Mouse (Mus musculus) left cerebral cortex, postnatal 36 days (tissue): Measurements from ENCODE around the gene Ndst2. TPM values are rescaled to one million over a fixed set of nuclear protein-coding genes. Genes with fewer than 3 reads are reported as not detected.

ENCODE experiments used
- DNase-seq, 2 experiments: peaks; one replicate each; pipeline ENCODE4 v3.0.0; 2021 to 2022; ENCODE audit warnings: low spot score in 2 of 2, mixed read lengths in 1 of 2
- intact Hi-C: fragments of 180-260 bp; cut with DNase I; formaldehyde crosslinking; loops from one replicate; pipeline ENCODE4 v1.15.1; 2025
- total RNA-seq, 2 experiments: library from RNA; stranded (reverse); gene quantifications; 2 replicates each; pipeline ENCODE4 v1.2.3; 2021

Gene Ndst2
- total RNA-seq, 2 experiments from 2014 or later = 17.4 to 20.5 TPM

DNA sequence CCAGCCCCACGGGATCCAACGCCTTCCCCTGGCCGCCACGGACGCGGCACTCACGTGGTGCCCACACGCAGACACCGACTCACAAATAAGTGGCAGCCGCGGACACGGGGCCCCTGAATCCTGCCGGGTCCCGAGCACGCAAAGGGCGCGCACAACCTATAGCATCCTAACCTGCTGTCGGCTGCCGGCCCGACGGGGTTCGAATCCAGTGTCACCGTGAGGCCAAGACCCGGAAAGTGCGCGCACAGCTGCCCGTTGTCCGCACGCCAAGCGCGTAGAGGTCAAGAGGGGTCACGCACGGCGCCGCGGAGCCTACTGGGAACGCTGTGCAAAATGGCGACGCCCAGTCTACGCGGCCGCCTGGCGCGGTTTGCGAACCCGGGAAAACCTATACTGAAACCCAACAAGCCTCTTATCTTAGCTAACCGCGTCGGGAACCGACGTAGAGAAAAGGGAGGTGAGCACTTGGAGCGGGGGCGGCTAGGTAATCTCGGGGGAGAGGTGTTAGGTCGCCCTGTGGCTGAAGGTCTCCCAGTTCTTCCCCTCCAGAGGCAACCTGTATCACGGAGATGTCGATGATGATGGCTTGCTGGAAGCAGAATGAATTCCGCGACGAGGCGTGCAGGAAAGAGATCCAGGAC is 31.5 kb downstream of the Ndst2 start, which contains the start of gene Chchd1:
Gene Chchd1, plus strand, starts transcription at position 266 of the 641 bp plus-strand sequence.
- intact Hi-C loops = no loop called here
- DNase-seq = peak; percentile 92 to 94

DNA sequence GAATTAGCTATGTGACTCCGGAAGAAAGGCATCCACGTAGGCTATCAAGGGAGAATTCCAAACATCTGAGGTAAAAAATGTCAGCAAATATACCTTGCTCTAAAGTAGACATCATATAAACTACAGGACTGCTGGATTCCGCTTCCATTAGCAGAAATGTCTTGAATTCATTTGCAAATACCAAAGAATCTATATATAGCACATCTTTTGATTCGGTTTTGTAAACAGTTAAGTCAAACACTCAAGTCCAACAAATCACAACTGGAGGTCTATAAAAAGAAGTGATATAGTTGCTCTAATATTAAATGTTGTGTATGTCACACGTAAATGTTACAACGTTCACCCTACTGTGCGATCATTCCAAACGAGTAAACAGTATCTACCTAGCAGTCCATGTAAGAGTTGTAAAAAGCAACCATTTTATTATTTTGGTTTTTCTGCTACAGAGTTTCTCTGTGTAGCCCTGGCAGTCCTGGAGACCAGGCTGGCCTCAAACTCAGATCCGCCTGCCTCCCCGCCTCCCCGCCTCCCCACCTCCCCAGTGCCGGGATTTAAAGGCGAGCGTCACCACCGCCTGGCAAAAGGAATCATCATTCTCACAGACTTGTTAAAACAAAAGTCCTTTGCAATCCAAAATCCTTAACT is 32.1 kb downstream of the Ndst2 start:
- no peak for DNase-seq
- intact Hi-C loops = no loop called here

DNA sequence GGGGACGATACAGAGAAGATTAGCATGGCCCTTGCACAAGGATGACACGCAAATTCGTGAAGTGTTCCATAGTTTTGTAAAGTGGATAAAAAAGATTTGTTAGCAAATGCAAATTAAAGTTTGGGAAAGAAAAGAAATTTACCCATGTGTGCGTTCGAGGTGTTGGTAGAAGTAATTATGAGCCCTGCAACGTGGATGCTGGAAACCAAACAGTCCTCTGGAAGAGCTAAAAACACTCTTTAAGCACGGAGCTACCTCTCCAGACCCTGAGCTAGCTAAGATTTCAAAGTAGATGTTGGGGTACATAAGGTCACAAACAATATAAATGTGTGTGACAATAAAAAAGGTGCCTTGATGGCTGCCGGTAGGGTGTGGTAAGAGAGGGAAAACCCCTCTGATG is 32.8 kb downstream of the Ndst2 start:
- DNase-seq = no peak
- intact Hi-C loops = no loop called here

DNA sequence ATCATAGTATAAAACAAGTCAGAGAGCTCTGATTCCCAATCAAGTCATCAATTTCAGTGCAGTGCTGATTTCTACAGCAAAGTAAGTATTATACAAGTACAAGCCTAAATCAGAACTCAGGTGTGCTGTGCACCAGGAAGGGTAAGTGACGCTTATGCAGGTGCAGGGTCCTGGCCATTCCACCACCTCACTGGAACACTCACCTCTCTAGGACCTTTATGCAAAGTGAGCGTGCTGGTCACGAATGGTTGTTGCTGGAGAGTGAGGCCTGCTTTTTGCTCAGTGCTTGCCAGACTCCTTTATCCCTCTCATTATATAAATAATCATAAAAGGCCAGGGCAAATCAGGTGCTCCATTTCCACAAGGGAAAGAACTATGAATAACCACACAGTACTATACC is 34.0 kb downstream of the Ndst2 start:
- intact Hi-C loops = no loop called here

DNA sequence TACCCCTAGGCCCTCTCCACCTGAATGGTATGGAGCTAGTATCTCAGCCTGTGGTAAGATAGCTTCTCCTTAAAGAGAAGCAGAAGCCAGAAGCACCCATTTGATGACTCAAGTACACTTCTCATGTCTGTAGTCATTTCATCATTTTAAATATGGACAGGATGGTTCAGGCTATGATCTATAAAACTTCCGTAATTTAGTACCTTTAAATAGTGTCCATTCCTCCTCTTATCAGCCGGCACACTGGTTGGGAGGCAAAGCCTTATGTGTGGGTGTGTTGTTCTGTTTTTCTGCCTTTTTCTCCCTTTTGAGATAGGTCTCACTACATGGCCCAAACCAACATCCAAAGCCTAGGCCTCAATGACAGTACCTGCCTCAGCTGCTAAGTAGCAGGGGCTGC is 35.8 kb downstream of the Ndst2 start:
- intact Hi-C loops = no loop called here

More for the DNA sequence above, 34.0 kb downstream of the Ndst2 start:
- DNase-seq = no peak

DNA sequence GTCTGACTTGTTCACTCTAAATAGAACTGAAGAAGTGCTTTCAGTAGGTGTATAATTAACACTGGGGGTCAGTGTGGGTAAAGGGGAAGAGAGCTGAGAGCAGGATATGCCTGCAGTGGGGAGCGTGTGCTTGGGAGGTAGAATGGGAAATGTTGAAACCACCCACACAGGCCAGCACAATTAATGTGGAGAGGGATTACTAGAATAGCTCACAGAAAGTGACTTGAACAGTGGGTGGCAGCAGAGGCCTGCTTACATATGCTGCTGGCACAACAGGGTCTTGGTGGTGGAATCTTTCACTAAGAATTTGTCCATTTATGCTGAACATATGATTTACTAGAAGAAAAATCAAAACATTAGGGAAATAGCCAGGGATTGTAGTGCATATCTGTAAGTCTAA is 37.4 kb downstream of the Ndst2 start:
- peak in 1 of 2 experiments; percentile 32 for DNase-seq
- intact Hi-C loops = no loop called here

More for the DNA sequence above, 35.8 kb downstream of the Ndst2 start:
- no peak for DNase-seq

DNA sequence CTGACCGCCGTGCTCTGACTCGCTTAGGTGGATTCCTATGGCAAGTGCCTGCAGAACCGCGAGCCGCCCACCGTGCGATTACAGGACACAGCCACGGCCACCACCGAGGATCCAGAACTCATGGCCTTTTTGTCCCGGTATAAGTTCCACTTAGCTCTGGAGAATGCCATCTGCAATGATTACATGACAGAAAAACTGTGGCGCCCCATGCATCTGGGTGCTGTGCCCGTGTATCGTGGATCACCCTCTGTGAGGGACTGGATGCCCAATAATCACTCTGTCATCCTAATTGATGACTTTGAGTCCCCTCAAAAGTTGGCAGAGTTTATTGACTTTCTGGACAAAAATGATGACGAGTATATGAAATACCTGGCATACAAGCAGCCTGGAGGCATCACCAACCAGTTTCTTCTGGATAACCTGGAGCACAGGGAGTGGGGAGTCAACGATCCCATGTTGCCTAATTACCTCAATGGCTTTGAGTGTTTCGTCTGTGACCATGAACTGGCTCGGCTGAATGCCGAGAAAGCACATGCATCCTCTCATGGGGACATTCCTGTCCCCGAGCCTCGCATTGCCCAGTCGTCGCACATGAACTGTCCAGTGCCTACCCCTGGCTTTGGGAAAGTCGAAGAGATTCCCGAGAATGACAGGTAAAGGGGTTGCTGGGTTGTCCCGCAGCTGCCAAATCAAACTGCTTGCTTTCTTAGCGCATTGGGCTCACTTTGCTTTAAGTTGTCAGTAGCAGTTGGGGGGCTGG is 38.4 kb downstream of the Ndst2 start:
- no peak for DNase-seq
- intact Hi-C loops = no loop called here

DNA sequence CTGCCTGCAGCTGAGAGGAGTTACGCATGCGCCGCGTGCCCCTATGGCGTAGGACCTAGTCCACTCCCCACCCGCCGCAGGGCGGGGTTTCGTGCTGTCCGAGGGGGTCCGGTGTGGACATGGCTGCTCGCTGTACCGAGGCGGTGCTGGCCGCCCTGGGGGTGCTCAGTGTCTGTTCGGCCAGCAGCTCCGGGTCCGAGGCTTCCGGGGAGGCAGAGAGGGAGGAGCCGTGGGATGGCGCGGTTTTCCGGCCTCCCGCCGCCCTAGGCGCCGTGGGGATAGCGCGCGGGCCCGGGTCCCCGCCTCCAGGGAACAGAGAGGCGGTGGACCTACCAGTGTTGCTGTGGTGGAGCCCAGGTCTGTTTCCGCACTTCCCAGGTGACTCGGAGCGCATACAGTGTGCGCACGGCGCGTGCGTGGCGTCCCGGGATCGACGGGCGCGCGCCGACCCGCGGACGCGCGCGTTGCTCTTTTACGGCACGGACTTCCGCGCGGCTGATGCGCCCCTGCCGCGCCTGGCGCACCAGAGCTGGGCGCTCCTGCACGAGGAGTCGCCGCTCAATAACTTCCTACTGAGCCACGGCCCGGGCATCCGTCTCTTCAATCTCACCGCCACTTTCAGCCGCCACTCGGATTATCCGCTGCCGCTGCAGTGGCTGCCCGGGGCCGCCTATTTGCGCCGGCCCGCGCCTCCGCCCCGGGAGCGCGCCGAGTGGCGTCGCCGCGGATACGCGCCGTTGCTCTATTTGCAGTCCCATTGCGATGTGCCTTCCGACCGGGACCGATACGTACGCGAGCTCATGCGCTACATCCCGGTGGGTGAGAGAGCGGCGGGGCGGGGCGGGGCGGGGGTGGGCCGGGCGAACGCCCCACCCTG is 39.2 kb downstream of the Ndst2 start, which contains the start of gene Fut11:
Gene Fut11, plus strand, starts transcription at position 85 of the 877 bp plus-strand sequence.
- intact Hi-C loops = no loop called here
- peak; percentile 81 to 87 for DNase-seq

DNA sequence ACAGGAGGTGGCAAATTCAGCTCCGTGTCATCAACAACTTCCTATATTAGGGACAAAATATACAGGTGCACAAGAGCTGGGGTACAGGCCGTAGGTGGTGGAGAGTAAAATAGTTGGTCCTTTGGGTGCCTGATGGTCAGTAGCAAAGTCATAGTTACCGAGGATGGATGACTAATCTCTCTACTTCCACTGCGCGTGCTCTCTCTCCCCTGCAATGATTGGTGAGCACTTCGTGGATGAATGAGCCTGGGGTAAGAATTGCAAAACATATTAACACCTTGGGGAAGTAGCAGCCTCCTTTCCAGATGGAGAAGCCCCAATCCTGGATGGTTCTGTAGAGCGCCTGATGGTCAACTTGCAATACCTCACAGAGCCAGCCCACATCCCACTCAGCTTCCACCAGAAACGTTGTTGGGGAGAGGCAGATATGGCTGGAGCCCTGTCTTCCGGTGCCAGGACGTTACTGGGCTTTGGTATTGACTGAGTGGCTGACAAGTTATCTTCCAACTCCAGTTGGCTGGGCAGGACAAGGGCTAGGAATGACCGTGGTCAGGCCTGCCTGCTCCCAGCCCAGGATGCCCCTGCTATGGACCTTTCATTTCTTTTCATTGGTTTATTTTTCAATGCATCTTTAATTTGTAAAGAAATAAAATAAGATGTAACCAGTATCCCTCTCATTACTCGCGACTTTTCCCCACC is 40.0 kb downstream of the Ndst2 start:
- intact Hi-C loops = no loop called here
- DNase-seq = peak; percentile 22 to 25

DNA sequence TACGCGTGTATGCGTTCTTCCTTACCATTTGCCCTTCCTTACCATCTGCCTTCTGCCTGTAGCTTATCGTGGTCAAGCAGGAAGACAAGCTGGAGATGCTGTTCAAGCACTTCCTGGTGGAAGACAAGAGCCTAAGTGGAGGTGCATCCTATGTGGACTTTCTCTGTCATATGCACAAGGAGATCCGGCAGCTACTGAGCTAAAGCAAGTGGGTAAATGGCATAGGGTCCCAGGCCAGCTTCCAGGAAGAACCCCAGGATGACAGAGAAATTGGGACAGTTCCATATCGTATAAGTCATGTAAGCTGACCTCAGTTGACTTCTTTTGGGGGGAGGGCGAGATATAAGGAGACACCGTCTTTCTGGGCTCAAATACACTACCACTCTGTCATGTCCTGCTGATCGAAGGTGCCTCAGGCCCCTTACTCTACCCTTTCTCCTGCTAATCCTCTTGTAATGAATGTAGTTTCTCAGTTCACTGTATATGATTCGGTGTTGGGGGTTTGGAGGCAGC is 40.7 kb downstream of the Ndst2 start:
- DNase-seq = no peak
- intact Hi-C loops = no loop called here

DNA sequence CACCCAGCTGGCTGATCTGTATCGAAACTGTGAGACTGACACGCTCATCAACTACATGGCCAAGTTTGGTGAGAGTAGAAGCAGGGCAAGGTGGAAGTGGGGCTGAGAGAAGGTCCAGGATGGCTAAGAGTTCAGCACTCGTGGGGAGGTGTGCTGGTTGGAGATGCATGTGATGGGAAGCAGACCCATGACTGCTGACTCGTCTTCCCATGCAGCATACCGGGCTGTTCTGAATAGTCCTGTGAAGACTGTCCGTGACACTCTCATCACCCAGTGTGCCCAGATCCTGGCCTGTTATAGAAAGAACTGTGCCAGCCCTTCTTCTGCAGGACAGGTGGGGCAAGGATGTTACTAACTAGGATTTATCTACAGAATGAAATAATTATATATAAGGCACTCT is 42.6 kb downstream of the Ndst2 start:
- intact Hi-C loops = no loop called here
- DNase-seq = no peak

DNA sequence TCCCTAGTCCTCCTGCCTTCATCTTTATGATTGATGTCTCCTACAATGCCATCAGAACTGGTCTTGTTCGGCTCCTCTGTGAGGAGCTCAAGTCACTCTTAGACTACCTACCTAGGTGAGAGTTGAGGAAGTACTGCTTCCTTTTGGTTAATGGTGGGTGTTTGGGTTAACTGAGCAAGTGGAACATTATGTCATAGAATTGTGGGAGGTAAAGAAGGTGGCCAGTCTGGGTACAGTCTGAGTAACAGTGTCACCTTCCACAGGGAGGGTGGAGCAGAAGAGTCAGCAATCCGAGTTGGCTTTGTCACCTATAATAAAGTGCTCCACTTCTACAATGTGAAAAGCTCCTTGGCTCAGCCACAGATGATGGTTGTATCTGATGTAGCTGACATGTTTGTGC is 45.4 kb downstream of the Ndst2 start:
- DNase-seq = no peak
- intact Hi-C loops = no loop called here

DNA sequence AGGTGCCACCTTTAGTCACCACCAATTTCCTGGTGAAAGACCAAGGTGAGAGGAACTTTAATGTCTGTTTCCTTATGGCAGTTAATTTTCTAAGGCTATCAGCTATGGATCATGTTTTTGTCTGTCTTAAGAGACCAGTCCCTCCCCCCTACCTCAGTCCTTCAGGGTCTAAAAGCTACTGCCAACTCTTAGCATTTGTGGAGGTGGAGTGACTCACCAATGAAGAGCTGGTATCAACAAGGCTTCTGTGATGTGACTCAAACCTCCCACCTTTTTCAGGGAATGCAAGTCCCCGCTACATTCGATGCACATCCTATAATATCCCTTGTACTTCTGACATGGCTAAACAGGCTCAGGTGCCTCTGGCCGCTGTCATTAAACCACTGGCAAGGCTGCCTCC is 47.8 kb downstream of the Ndst2 start:
- intact Hi-C loops = no loop called here
- peak in 1 of 2 experiments; percentile 13 for DNase-seq

DNA sequence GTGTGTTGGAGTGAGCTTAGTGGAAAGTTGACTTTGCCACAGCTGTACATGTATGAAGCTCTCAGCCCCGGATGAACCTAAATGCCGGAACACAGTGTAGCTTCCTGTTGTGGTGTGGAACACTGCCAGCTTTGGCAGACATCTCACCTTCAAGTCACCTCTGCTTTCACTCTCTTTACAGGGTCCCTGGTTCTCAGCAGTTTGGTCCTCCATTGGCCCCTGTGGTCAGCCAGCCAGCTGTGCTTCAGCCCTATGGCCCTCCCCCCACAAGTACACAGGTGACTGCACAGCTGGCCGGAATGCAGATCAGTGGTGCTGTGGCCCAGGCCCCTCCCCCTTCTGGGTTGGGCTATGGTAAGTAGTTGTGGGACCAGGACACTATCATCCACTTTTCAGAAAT is 51.9 kb downstream of the Ndst2 start:
- DNase-seq = no peak
- intact Hi-C loops = no loop called here

DNA sequence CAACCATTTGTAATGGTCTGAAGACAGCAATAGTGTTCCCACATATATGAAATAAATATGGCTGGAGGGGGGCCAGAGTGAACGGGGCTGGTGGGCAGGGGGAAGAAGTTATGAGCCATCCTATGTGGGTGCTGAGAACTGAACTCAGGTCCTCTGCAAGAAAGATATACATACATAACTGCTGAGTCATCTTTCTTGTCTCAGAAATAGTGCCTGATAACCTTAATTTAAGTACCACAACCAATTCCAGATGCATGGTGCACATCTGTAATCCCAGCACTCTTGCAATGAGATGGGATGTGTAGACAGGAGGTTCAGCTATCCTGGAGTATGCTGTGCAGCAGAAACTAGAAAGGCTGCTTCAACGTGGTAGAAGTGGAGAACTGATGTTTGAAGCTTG is 52.6 kb downstream of the Ndst2 start:
- intact Hi-C loops = no loop called here
- DNase-seq = no peak

DNA sequence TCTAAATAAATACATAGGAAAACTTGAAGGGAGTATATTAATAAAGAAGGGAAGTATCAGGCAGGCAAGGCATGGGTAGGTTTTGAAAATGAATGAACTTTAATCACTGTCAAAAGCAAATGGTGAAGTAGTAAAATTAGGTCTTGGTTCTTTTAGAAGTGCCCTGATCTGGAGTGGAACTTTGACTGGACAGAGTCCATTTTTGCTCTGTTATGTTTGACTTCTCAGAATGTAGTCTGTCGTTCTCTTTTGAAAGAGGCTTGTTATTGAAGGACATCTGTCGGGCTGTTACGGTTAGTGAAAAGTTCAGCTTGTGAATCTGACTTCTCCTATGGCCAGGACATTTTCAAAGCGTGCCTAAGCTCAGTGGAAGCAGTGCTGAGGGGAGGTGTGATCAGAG is 56.5 kb downstream of the Ndst2 start:
- intact Hi-C loops = no loop called here
- DNase-seq = no peak

DNA sequence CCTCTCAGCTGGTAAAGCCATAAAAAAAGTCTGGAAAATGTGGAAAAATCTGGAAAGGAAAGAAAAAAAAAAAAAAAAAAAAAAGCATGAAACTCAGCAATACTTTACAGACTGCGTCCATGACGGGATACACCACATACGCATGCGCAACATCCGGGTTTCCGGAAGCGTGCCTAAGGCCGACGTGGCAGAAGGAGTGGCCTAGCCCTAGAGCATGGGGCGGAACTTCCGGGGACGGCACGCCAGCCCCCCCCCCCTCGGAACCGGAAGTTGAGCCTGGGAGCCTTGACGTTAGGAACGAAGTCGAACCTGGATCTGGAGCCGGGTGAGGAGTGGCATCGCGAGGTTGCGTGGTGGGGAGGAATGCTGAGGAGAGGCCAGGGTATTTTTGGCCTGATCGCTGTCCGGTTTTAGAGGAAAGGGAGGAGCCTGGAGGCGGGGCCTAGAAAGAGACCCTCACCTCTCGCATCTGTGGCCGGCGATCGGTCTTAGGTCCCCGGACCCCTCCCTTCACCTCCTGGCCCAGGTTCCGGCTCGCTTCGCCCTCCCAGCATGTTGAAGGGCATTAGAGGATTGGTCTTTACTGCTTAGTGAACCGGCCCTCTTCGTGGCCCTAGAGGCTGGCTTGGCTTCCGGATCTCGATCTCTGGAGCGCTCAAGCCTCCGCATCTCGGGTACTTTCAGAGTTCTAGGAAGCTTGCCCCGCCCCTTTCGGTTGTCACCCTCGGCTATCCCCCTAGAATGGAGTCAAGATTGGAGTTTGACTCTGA is 60.1 kb downstream of the Ndst2 start, which contains the start of gene Sec24c:
Gene Sec24c, plus strand, starts transcription at position 245 of the 770 bp plus-strand sequence.
- peak; percentile 94 to 96 for DNase-seq
- intact Hi-C loops = no loop called here

DNA sequence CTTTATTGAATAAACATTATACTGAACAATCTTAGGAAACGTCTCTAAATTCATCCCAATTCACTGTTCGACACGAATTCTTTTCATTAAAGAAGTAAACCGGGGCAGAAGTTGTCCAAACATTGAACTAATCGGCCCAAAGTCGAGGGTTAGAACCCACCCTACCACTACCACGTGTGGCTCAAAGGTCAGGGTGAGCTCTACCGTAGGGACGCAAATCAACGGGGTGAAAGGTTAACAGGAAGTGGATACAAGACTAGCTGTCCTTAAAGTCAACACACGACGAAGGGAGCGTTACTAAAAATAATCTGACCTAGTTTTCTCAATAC is 60.7 kb downstream of the Ndst2 start:
- no peak for DNase-seq
- intact Hi-C loops = no loop called here
